Mouse (Mus musculus) liver, postnatal 0 days (tissue): ENCODE measurements around the gene Miga1.

Experiments
- CTCF ChIP-seq: sonication (generic); IDR thresholded peaks from 2 replicates; pipeline ENCODE4 v1.5.1; 2016; ENCODE audit warnings: antibody characterized with exemption, low read depth
- EP300 ChIP-seq: IDR thresholded peaks from 2 replicates; pipeline ENCODE4 v1.6.1; 2016; ENCODE audit warnings: antibody characterized with exemption, low read depth, mild to moderate bottlenecking

GRCm38 (mm10) chr3:152257528-152257927, 82.7 kb downstream of the Miga1 start:
- TF ChIP-seq CTCF, result no peak
- TF ChIP-seq EP300, result no peak
